Mouse (Mus musculus): ENCODE measurements at regions not wholly inside any gene's neighbourhood (a gene's known extent, or its start where the extent isn't known, plus 50 kb on each side); places are given as distances from the start of the nearest gene placed in this dataset.

- no peak for TF ChIP-seq GATA4 (IDR thresholded peaks at IDR 0.05; ENCODE audit: insufficient replicate concordance, low read length)
These were observed 826.2 kb upstream of the 4930452B06Rik start for GRCm38 (mm10) chr14:9492228-9492627.

DNA sequence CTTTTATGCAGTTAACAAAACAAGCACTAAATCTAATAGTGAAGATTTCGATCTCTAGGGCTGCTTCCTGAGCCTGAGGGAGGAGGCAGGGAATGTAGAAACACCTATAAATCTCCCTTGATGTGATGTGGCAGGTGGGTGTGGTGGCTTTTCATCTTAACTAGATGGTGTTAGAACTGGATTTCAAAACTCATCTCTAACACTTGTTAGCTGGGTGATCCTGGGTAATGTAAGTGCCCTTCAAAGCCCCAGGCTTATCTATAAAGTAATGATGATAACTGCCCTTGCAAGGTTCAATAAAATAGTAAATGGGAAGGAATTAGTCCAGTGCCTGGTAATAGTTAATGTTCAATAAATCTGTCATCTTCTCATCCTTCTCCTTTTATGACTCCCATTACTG is 822.5 kb upstream of the 4930452B06Rik start:
- no peak for TF ChIP-seq GATA4 (IDR thresholded peaks at IDR 0.05; ENCODE audit: insufficient replicate concordance, low read length)

DNA sequence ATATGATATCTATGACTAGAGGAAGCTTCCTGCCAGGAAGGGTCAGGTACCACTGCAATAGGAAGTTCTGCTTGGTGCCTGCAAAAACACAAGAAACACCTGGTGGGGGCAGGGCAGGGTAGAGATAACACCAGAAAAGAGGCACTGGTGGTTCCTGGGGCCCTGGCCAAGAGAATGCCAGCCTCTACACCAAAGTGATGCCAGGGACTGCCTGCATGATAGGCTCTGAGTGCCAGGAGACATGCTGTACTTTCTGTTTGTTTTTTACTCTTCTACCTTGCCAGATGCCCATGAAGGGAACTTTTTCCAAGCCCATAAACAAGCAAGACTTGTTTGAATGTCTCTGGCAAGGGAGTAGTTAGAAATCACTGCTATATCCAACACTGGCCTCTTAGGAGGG is 812.9 kb upstream of the 4930452B06Rik start:
- TF ChIP-seq GATA4 (IDR thresholded peaks at IDR 0.05; ENCODE audit: insufficient replicate concordance, low read length): no peak

DNA sequence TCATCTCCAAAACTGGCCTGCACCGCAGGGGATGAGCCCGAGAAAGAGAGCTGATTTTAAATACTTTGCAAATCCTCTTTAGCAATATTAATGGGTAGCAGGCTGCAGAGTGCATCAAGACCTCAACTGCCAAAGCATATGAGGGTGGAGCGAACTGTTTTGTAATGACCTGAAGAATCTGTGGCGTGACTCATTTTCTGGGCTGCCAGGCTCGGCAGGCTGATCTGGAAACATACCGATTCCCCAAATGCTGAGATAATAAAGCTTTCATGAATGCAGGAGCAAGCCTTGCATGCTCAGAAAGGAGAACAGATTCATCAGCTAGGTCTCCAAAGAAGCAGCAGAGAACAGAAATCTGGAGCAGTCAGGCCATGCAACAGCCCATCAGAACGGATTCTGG is 809.1 kb upstream of the 4930452B06Rik start:
- TF ChIP-seq GATA4 (IDR thresholded peaks at IDR 0.05; ENCODE audit: insufficient replicate concordance, low read length): no peak

DNA sequence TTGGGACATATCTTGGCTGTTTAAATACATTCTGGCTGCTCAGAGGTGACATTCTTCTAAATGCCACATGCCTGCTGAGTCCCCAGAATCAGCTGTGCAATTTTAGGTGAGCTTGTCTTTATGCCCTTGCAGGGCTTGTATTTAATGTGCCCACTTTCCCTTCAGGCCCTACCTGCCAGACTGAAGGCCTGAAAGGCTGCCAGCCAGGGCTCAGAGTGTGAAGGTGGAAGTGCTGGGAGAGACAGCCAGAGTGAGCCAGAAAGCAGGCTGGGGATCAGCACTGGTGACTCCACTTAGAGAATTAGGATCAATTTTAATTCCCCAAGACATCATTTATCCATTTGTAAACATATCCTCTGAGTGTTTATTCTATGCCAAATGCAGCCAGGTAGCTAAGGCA is 803.6 kb upstream of the 4930452B06Rik start:
- TF ChIP-seq GATA4 (IDR thresholded peaks at IDR 0.05; ENCODE audit: insufficient replicate concordance, low read length): no peak

GRCm38 (mm10) chr14:9468654-9469053 is 802.6 kb upstream of the 4930452B06Rik start:
- no peak for TF ChIP-seq GATA4 (IDR thresholded peaks at IDR 0.05; ENCODE audit: insufficient replicate concordance, low read length)

DNA sequence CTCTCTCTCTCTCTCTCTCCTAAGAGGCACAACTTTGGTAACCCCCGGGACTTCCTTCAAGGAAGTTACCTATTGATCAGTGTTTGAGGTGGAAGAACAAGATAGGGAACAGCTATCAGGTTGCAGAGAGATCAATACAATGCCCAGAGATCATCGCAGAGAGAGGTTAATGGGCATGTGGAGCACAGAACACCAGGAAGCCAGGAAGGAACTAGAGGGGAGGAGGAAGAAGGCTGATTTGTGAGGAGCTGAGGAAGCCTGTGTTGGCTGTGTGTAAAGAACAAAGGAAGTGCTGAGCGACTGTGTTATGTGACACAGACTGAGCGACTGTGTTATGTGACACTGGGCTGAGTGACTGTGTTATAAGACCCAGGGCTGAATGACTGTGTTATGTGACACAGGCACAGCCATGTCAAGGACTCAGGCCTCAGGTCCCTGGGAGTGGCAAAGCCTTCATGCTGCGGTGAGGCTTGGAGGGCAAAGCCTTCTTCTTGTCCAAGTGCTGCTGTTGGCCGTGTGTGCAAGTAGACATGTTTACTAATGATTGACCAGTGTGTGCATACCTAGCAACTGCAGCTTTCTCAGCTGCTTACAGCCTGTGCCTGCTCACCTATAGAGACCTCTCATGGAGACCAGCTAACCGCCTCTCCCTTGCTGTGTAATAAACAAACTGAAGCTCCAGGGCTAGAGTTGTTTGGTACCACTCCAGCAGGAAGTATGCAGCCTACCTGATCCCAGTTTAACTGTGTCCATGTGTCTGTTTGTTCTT is 801.8 kb upstream of the 4930452B06Rik start:
- TF ChIP-seq GATA4 (IDR thresholded peaks at IDR 0.05; ENCODE audit: insufficient replicate concordance, low read length): no peak

- no peak for TF ChIP-seq GATA4 (IDR thresholded peaks at IDR 0.05; ENCODE audit: insufficient replicate concordance, low read length)
These were observed 794.0 kb upstream of the 4930452B06Rik start for GRCm38 (mm10) chr14:9460006-9460405.

- TF ChIP-seq GATA4 (IDR thresholded peaks at IDR 0.05; ENCODE audit: insufficient replicate concordance, low read length): no peak
These were observed 792.8 kb upstream of the 4930452B06Rik start for GRCm38 (mm10) chr14:9458856-9459255.

DNA sequence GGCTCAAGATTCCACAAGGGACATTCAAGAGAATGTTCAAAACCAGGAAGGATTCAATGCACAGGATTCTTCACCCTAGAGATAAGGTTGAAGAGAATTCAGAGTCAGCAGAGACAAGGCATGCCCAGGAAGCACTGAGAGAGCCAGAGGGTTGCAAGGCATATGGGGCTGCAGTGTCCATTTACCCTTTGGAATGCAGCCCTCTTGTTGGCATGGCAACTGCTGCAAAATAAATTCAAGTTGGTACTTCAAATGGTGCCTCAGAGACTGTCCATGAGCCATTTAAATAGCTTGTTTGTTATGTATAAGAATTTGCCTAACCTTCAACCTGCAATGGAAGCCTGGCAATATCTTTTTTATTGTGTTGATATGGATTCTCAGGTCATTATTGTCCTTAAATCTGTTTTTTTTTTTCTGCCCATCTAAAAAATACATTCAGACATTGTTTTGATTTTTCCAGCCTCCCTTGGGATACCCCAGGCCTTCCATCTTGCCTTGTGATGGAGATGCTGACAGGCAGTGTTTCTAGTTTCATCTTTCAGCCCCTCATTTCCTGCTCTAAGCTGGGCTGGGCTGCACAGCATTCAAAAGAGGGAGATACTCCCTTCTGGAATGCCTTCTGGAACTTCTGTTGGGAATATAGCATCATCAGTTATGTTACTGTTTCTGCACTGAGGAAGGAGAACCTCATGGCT is 791.9 kb upstream of the 4930452B06Rik start:
- no peak for TF ChIP-seq GATA4 (IDR thresholded peaks at IDR 0.05; ENCODE audit: insufficient replicate concordance, low read length)

- TF ChIP-seq GATA4 (IDR thresholded peaks at IDR 0.05; ENCODE audit: insufficient replicate concordance, low read length): no peak
These were observed 789.9 kb upstream of the 4930452B06Rik start for GRCm38 (mm10) chr14:9455986-9456385.

DNA sequence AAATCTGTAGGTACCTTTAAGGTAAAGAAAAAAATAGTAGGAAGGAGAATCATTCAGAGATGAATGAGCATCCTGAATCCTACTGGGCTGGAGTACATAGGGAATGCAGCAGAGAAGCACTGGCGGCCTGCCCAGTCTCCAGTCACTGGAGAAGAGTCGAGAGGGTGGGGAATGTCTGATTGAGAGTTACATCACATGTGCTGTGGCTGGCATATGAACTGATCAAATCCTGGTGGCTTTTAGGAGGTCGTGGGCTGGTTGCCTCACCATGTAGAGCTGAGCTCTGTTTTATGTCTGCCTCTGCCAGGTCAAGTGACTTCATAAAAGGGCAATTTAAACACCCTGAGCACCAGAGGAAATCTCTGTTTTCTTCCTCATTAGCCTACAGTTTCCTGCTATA is 783.9 kb upstream of the 4930452B06Rik start:
- no peak for TF ChIP-seq GATA4 (IDR thresholded peaks at IDR 0.05; ENCODE audit: insufficient replicate concordance, low read length)

DNA sequence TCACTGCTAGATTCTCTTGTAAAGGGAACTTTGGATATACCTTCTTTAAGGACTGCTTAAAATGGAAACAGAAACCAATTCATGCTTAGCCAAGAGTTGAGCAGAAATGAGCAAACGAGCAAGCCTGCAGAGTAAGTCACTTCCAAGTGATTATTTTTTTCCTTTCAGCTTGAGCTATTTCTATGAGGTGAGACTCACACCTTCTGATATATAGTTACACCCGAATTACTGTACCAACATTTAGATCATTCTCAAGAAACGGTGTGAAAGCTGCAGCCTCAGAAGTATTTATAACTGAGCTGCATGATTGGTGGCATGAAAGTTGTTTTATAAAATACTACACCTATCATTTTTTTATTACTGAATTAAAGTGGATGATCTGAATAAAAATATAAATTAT is 771.9 kb upstream of the 4930452B06Rik start:
- no peak for TF ChIP-seq GATA4 (IDR thresholded peaks at IDR 0.05; ENCODE audit: insufficient replicate concordance, low read length)

- TF ChIP-seq GATA4 (IDR thresholded peaks at IDR 0.05; ENCODE audit: insufficient replicate concordance, low read length): no peak
These were observed 769.1 kb upstream of the 4930452B06Rik start for GRCm38 (mm10) chr14:9435136-9435535.

DNA sequence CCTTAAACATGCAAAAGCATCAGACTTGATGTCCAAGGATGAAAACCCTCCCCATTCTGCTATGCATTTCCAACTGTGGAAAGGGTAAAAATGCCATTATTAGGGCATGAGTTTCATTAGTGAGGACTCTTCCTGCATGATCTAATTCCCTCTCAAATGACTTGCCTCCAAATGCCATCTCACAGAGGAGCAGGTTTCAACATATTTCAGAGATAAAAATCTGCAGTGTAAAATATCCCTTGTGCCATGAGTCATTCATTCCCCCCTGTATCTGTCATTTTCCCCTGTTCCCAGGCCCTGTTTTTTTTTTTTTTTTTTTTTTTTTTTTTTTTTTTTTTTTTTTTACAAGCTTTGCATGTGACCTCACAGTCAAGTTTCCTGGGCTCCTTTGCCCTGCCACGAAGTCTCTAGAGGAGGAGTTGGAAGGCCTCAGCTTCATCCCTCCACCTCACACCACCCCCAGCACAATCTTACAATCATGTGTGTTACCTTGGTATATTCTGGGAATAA is 767.1 kb upstream of the 4930452B06Rik start:
- TF ChIP-seq GATA4 (IDR thresholded peaks at IDR 0.05; ENCODE audit: insufficient replicate concordance, low read length): no peak

- TF ChIP-seq GATA4 (IDR thresholded peaks at IDR 0.05; ENCODE audit: insufficient replicate concordance, low read length): no peak
These were observed 765.8 kb upstream of the 4930452B06Rik start for GRCm38 (mm10) chr14:9431798-9432197.

Measured in liver, adult (tissue).